Mouse (Mus musculus) heart, postnatal 4 days (tissue): ENCODE results near the gene Wfdc13. TPM values are rescaled to one million over a fixed set of nuclear protein-coding genes. Genes with fewer than 3 reads are reported as not detected.

Experiments used
- DNase-seq: peaks from one replicate; pipeline ENCODE4 v3.0.0; 2021
- total RNA-seq, 2 experiments: library from RNA; stranded (reverse); gene quantifications; 2 replicates each; pipeline ENCODE4 v1.2.3; 2021

The Wfdc13 gene
- not detected for total RNA-seq

DNA sequence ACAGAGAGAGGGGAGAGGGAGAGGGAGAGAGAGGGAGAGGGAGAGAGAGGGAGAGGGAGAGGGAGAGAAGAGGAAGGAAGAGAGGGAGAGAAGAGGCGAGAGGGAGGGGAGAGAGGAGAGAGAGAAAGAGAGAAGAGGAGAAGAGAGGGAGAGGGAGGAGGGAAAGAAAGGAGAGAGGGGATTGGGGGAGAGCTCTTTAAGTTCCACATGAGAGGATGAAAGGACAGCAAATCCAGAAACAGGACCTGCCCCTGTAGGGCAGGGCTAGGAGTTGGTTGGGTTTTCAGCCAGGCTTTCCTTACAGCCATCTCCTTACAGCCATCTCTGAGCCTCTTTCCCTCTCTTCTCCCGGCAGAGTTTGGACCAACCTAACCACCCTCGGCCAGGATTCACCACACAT, at the start of gene Wfdc13:
TSS of gene Wfdc13 (plus strand) at position 301 of the 400 bp plus-strand sequence.
- DNase-seq: no peak

DNA sequence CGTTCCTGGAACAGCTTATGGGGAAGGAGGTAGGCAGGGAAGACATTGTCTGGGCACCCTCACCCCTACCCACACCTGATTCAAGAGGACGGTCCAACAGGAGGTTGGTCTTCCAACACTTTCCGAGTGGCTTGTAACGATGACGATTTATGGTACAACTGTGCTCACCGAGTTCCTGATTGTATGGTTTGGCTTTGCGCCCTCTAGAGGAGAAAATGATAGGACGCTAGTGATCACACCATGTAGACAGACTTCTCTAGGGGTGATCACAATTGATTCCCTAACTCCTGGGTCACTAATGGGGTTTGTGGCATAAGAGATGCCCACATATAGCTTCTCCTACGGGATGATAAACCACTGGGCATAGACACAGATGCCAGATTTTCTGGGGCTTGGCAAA, 49.6 kb upstream of the Wfdc13 start:
- DNase-seq: no peak

GRCm38 (mm10) chr2:164638696-164639095, 46.2 kb upstream of the Wfdc13 start, which contains the start of gene Wfdc16:
TSS of gene Wfdc16 (minus strand) at chr2:164638796.
- no peak for DNase-seq

GRCm38 (mm10) chr2:164641129-164641528, 43.8 kb upstream of the Wfdc13 start:
- DNase-seq: no peak

GRCm38 (mm10) chr2:164641881-164642673, 42.8 kb upstream of the Wfdc13 start:
- DNase-seq: peak; percentile 14

GRCm38 (mm10) chr2:164655858-164656257, 29.0 kb upstream of the Wfdc13 start, which contains the start of gene Wfdc10:
TSS of gene Wfdc10 (plus strand) at chr2:164656046.
- DNase-seq: peak; percentile 65

DNA sequence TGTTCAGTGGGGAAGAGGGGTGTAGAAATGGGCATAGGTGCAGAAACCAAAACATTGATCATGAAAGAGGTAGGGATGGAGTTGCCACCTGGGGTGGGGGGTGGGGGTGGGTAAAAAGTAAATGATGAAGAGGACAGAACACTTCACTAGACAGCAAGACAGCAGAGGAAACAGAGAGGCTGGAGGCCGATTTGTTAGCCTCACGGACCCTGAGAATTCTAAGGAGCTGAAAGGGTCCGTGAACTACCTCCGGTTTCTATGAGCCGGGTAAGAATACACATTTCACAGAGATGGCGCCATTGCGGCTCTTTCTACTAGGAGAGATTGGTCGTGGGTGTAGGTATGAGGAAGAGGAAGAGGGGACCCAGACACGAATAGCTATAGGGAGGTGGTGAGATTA, 28.4 kb upstream of the Wfdc13 start, which contains the start of gene Wfdc9:
TSS of gene Wfdc9 (minus strand) at position 101 of the 400 bp plus-strand sequence.
- no peak for DNase-seq

DNA sequence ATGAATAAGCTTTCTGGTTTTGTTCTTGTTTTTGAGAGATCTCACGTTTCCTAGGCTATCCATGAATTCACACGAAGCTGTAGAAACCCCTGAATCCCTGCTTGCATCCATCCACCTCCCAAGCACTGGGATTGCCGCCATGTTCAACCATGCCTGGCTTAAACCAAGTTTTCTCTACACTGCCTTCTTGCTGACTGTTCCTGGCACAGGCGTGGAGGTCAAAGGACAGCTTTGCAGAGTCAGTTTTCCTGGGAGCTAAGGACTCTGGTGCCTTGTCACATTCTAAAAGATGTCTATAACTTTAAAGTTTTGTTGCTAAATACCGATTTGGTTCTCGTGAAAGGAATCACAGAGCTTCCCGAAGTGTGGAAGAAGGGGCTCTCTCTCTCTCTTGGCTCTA, 20.1 kb upstream of the Wfdc13 start:
- DNase-seq: no peak

- DNase-seq: no peak
These were observed 14.6 kb upstream of the Wfdc13 start for GRCm38 (mm10) chr2:164670261-164670660.

DNA sequence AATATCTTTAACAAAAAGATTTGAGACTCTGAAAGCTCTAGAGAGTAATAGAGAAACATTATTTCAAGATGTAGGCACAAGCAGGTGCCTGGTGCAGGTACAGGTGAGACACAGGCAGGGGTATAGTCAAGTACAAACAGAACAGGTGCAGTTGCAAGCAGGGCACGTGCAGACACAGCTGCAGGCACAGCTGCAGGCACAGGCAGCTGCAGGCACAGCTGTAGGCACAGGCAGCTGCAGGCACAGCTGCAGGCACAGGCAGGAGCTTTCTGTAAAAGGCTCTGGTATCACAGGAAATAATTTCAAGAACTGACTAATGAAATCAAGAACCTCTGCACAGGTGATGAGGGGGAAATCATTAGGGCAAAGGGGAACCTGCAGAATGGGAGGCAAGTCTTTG, 14.0 kb upstream of the Wfdc13 start:
- no peak for DNase-seq

DNA sequence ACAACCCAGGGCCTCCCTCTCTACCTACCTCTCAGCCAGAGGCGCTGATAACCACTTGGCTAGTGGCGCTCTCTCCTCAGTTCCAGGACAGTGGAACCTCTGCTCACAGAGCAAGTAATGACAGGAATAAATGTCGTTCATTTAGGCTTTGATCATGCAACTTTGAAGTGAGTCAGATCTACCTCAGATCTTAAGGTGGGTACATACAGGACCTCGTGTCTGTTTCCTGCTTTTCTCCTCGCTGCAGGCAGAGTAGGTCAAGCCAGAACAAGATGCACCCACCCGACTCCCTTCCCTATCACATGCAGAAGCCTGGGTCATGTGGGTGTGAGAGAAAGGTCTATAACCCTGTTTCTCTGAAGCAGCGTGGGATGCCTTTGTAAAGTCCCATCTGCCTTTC, 10.9 kb upstream of the Wfdc13 start, which contains the start of gene Wfdc11:
TSS of gene Wfdc11 (minus strand) at position 101 of the 400 bp plus-strand sequence.
- DNase-seq: no peak

GRCm38 (mm10) chr2:164676103-164676502, 8.8 kb upstream of the Wfdc13 start:
- no peak for DNase-seq

DNA sequence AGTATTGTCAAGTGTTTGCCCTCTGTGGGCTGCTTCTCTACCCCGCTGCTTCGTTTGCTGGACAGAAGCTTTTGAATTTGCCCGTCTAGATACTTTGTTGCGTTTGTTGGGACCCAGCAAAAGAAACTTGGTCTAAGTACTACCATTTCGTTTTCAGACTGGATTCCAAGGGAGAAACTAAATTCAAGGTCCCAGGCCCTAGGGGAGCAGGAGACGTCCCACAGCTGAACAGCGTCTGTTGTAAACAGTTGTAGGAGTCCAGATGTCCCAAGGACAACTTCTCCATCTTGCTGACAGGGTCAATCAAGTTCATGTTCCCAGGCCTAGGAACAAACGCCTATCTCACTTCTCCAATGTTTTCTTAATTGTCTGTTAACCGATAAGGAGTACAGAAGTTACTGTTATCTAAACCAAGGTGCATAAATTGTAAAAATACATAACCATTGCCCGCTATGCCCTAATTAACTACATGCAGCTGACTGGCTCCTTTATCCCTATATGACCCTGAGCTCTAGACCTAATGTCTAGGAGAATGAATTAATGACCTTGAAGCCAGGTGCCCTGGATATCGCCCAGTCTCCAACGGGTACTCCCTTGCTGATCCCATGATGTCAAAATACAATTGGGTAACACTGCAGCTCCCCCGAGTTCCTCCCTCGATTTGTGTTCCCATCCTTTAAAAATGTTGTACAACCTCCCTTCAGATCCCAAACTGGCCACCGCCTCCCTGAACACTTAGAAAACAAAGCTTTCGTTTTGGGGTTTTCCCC, 7.8 kb upstream of the Wfdc13 start:
- DNase-seq: no peak

DNA sequence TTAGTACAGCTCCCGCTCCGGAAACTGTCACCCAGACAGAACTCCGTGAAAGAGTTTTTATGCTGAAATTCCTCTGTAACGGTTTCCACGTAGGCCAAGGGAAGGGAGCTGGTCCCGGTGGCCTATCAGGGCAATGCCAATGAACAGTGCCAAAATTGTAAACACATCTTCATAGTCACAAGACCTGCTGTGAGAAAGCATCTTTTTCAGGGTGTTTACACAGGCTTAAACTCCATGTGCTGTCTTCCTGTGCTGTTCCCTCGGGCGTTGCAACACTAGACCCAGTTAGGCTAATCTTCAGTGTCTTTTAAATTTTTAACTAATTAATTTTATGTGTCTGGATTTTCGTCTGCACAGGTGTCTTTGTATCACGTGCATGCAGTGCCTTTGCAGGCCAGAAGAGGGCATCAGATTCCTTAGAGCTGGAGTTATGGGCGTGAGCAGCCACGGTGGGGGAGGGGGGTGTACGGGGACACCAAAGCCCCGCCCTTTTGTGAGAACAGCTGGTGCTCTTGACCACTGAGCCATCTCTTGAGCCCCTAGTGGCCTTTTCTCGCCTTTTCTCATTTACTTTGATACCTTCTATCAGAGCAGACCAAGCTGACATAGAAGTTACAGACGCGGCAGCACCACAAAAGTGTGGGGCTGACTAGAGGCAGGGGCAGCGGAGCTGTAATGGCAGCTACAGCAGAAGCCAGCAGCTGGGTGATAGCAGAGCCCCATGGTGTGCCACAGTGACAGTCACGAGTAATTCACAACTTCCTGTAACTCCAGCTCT, 5.9 kb upstream of the Wfdc13 start:
- peak; percentile 83 for DNase-seq

DNA sequence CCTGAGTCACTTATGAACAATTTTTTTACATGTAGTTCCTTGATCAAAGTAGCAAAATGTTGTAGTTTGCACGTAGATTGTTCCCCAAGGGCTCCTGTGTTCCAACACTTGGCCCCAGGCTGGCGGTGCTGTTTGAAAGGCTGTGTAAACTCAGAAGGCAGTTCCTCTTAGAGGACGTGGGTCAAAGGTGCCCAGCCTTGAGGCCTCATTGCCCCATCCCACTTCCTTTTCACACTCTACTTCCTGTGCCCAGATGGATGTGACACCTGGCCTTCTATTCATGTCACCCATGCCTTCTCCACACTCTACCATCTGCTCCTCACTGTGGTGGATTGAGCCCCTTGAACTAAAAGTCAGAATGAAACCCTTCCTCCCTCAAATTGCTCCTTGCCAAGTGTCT, 5.0 kb upstream of the Wfdc13 start:
- no peak for DNase-seq

DNA sequence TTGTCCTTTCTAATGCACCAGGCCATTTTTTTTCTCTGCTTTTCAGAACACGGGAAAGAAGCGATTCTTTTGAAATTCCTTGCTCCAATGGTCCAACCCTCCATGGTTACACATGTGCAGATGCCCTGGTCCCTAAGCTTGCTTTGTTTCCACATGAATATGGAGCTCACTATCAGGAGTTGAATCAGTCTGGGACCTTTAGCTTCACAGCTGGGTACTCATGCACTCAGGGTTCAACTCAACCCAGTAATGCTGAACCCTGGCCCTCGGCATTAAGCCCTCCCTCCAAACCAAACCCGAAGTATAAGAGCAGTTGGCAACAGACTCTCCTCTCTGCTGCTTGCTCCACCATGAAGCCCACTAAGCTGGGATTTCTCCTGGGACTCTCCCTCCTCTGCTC, 13.3 kb downstream of the Wfdc13 start, which contains the start of gene Spint4:
TSS of gene Spint4 (plus strand) at position 301 of the 400 bp plus-strand sequence.
- no peak for DNase-seq

DNA sequence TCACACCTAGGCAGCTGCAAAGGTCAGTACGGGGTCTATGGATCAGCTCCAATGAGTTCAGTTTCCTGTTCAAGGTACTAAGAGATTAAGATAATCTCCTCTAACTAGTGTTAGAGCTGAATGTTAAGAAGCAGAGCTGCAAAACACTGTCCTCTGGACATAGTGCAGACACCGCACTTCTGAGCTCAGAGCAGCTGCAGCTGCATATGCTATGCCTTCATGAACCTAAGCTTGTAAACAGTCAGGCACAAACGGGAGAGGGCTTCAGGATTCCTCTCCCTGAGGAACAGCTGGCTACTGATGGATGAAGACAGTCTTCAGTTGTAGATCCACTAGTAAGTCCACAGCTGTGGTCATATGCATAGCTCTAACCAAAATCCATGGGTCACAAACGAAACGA, 16.1 kb downstream of the Wfdc13 start:
- no peak for DNase-seq

GRCm38 (mm10) chr2:164701761-164702160, 16.9 kb downstream of the Wfdc13 start:
- no peak for DNase-seq

DNA sequence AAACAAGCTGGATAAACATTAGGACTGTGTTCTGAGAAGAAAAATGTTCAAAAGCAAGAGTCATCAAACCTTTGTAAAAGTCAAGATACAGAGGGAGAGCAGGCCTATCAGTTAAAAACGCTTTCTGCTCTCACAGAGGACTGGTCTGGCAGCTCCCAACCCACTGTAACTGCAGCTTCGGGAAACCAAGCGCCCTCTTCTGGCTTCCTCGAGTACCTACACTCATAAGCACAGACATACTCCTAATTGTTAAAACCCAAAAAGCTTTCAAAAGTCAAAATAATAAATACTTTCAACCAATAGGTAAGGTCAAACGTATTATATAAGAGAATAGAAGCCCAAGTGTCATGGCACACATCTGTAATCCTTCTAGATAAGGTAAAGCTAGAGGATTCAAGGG, 19.3 kb downstream of the Wfdc13 start:
- DNase-seq: no peak

- no peak for DNase-seq
These were observed 20.4 kb downstream of the Wfdc13 start for GRCm38 (mm10) chr2:164705328-164705727.

DNA sequence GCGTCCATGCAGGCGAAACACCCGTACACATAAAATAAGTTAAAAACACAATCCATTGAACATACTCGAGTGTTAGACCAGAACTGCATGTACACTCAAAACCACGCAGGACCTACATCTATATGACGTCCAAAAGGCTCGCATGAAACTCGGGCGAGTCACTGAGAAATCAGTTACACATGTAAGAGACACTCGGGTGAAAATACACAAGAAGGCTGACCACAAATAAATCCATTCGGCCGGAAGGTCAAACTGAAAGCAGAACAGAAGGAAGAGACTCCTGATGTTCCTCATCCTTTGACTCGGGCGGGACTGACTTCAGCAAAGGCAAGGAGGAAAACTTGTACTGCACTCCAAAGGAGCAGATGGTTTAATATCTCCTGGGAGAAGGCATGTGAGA, 21.1 kb downstream of the Wfdc13 start:
- no peak for DNase-seq

DNA sequence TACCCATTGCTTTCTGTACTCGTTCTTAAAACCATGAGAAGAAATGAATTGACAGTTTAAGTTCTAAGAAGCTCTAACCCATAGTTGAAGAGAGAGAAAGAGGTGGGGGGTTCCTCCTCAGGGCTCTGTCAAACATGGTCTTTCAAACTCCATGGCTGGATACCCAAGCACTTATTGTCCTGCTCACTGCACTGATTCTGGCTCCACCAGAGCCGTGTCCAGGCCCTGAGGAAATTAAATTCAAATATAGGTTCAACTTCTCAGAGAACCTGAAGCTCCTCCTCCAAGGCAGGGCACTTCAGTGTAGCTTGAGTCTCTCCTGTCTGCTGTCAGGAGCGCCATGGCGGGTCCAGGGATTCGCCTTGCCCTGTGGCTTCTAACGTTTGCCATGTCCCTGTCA, 30.1 kb downstream of the Wfdc13 start, which contains the start of gene Spint5:
TSS of gene Spint5 (plus strand) at position 301 of the 400 bp plus-strand sequence.
- DNase-seq: no peak
